Mouse (Mus musculus) embryo, embryonic 11 days (tissue): Measurements from ENCODE around the gene Tmem54.

Experiments
- DNase-seq: peaks from one replicate; pipeline ENCODE4 v3.0.0-alpha.2; 2015

Tmem54 gene

DNA sequence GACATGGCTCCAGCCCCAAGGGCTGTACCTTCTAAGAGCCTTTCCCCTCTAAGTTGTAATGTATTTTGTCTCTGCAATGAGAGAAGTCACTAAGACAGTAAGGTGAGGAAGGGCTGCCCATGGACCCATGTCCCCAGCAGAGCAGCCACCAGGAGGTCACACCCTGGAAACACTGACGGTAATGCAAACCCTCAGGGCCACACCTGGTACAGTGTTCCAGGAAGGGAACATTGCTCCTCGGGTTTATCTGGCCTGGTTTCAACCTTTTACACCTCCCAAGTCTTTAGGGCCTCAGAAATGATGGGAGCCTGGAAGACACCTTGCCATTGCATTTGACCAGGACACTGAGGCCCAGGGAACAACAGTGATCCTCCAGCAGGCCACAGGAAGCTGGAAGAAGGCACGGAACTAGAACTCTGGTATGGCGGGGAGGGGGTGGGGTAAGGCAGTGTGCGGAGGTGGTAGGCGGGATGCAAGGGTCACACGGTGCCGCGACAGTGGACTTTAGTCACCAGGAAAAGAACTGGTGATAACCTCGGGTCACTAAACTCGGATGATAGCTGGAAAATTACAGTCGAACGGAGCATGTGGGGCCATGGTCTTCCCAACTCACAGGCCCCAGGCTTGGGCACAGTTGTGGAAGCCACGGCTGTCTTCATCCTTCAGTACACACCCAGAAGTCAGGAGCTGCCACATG is 3.1 kb upstream of the Tmem54 start:
- no peak for DNase-seq

DNA sequence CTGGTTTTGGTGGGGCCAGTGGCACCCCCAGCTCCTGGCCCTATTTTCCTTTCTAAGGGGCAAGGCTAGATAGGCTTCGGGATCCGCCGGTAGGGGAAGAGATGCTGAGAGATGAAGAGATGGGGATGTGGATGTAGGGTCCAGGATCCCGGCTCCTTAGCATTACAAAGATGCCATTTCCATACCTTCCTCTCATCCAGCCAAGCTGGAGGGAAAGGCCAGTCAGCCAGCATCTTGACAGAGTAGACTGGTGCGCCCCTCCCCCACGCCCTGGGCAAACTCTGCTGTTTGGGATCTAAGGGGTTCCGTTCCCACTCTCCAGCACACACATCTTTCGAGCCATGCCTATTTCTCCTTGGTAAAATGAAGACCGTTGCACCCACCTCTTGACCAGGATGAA is 725 bp downstream of the Tmem54 start:
- no peak for DNase-seq

DNA sequence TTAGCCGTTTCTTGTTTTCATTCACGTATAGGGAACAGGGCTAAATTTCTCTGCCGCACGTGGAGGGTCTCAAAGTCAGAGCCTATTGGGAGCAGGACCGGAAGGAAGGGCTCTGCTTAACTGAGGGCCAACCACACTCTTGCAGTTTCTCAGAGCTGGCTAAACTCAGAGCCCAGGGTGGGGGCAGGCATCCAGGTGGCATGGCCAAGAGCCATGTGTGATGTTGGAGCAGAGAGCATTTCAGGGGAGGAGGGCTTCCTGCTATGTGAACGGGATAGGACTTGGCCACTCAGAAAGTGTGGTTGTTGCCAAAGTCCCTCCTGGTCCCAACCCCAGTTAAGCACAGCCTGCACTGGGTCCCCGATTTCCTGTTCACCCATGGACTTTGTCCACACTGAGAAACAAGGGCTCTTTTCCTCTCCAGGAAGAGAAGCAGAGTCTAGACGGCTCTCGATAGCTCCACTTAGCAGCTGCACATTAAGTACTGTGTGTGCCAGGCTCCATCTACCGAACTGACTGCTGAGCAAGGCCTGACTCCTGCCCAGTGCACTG is 2.1 kb downstream of the Tmem54 start:
- DNase-seq = no peak

DNA sequence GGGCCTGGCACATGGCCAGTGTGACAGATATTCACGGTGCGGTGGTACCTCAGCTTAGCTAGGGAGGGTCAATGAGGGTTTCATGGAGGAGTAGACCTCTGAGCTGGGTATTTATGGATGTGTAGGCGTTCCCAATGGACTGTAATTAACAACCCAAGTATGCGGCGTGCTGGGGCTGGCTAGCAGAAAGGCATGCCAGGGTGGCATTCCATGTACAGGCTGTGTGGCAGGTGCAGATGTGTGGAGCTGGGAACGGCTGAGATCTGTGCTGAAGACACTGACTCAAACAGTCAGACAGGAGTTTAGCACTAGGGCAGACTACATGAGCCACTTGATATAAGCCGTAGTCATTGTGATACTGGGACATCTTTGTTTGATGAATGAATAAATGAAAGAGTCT is 3.3 kb downstream of the Tmem54 start:
- no peak for DNase-seq

DNA sequence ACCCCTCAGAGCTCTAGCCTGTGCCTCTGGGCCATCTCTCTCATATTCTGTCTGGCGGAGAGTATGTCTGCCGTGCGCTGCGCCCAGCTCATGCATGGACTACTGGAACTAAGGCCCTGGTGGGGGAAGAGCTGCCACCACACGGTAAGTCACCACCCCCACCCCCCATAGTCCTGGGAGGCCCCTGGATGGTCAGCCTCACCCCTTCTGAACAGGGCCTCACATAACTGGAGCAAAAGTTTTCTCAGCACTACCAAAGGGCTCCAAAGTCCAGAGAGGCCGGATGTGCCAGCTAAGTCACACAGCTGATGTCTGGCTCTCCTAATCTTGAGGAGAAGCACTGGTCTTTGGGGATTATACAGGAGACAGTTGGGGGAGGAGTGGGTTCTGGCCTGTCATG is 5.5 kb downstream of the Tmem54 start:
- DNase-seq = no peak

DNA sequence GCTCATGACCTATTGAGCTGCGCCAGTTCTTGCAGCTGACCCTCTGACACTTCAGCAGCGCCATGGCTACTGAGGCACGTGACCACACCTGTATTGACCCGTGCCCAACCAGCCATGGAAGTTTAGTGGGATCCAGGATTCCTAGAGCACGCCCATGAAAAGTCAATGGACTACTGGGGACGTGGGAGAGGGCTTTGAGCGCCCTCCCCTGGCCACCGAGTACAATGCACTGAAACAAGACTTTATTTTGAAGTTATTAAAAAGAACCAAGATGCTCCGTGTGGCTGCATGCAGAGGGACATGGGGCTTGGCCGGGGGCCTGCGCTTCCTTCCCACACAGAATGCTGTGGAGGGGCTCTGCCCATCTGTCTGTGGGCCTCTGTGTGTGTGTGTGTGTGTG is 6.0 kb downstream of the Tmem54 start:
- no peak for DNase-seq

DNA sequence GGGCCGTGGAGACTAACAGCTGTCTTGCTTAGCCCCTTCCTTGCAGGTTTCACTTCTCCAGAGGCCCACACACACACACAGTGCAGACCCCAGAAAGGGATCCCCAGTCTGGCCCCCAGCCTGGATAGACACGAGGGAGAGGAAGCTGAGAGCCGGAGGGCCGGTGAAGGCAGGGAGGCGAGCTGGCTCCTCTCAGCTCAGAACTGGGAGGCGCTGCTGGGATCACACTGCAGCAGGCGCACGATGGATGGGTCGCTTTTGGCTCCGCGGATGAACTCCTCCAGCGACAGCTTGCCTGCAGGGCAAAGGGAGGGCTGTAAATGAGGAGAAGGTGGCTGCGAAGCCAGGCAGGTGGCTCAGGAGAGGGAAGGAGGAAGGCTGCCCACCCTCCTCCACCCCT is 6.9 kb downstream of the Tmem54 start:
- no peak for DNase-seq

DNA sequence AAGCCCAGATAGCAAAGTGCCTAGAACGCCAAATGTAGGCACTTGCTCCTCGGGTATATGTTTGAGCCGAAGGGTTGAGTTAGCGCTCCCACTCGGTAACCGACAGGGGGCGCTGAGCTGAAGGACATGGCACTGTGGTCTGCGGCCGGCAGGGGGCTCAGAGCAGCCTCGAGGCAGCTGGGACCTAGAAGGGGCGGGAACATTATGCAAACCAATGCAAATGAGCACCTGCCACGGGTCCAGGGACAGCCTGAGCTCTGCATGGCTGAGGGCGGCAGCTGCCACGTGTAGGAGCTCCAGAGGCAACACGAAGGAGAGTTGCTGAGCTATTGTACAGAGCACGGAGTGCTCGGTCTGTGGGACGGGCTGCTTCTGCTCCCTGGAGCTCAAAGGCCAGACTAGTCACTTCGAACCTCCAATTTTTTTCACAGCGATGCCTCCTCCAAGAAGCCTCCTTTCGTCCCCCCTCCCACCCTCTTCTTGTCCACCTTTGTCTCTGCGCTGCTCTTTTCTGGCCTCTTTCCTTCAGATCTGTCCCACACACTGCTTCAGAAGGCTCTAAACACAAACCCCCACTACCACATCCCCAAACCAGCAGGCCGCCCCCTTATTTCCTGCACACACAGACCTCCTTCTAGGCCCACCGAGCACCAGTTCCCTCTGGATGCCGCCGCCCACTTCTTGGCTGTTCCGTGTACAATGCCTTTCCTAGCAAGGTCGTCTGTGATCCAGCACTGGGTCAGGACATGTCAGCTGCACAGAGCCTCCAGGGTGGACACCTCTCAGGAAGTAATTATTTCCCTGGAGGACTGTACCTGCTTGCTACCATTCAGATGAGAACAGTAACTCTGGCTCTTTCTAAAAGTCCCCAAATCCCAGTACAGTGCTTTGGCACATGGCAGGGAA is 8.0 kb downstream of the Tmem54 start:
- DNase-seq = peak; percentile 90

DNA sequence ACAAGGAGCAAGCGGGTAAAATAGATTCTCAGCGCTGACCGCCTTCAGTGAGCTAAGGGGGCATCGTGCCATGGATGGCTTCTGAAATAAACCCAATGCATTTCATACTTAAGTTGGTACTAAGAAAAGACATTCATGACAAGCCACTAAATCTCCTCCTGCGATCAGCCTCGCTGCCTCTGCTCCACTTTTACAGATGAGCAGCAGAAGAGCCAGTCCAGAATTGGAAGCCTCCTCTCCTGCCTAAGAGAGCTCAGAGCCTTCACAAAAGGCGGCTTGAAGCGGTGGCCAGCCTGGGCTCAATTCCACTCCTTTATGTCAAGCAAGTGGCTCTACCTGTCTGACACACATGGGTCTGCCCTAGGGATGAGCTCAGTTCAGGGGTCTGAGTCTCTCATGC is 11.4 kb downstream of the Tmem54 start:
- no peak for DNase-seq

DNA sequence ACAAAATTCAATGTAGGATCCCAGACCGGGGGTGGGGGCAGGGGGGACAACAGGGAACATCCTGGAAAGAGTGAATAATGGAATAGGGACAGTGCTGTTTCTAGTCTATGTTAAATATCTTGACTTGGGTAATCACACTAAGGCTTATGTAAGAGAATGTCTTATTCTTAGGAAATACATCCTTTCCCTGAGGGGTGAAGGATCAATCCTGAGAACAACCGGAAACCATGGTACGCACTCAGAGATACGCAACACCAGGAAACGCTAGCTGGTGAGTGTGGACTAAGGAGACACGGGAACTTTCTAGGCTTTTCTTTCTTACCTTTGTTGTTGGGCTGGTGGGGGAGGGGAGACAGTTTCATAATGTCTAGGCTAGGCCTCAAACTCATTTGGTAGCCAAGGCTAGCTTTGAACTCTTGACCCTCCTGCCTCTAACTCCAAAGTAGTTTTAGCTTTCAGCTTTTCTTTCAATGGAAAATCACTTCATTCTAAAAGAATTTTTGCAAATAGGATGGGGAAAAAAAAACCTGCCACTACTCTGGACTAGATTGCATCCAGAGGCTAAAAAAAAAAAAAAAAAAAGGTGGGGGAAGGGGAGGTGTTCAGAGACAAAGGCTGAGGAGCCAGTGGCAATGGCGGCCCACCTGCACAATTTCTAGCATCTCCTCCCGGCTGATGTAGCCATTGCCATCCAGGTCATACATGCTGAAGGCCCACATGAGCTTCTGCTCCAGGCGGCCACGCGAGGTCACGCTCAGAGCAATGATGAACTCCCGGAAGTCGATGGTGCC is 12.6 kb downstream of the Tmem54 start:
- no peak for DNase-seq

DNA sequence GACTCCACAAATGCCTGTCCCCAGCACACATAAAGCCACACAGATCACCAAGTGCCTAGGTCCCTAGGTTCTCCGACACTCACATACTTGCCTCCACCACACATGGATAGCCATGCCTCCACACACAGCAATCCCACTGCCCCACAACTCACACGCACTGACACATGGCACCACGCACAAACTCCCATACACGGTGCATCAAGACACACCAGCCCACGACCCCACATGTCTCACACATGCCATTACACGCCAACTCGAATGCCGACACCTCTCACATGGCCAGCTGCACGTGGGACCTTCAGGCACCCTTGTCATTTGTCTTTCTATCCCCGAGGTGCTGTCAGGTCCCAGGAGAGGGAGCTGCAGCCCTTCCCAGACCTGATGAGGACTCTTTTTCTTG is 14.4 kb downstream of the Tmem54 start:
- DNase-seq = no peak

DNA sequence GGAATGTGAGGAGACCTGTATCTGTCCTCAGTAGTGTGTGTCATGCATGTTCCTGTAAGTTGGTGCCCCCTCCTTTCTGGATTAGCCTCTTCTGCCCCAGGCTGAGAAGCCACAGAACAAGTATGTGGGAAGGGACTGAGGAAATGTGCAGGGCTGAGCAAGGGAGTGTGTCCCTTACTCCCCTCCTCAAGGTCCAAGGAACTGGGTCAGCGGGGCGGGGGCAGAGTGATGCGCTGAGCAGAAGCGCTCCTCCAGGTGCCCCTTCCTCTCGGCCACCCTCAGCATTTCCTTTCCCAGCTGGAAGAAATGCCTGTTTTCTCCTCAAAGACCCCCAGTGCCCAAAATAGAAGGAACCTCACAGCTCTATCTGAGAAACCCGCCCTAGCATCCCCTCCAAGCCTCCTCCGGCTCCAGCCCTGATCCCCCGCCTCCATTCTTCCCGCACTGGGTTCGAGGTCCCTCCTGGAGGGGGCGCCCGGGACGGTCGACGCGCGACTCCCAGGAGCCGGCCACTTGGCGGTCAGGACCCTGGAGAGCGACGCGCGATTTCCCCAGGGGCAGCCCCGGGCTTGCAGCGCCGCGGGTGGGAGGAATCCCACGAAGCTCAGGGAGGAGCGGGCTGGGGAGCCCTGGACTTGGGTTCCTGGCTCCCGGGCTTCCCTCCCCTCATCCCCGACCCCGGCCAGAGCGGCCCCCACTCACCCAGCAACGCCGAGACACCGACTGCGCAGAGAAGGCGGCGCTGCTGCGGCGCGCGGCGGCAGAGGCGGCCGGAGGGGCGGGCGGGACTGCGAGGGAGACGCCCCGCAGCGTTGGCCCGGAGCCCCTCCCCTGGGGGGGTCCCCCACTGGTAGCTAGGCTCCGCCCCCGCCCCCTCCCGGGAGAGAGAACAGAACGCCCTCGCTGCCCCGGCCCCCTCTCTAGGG is 15.4 kb downstream of the Tmem54 start:
- peak; percentile 84 for DNase-seq

DNA sequence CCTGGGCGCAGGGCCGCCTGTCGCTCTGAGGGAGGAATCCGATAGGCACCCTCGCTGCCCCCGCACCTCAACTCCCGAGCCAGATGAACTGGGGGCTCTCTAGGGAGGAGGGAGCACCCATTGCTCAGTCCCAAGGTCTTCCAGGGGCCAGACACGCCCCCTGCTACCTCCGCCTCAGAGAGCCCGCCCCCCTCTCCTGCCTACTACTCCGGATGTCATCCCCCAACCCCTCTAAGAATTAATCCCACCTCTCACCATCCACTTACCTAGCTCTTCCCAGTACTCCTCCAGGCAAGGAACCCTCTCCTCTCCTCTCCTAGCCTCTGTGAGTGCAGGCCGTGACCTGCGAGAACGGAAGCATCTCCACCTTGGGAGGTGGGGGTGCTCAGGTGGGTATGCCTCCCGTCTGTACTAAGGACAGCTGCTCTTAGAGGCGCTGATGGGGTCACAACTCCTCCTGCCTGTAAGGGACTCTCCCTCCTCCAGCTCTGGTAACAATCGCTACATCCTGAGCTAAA is 16.3 kb downstream of the Tmem54 start, which contains the start of gene Hpca:
TSS of gene Hpca (minus strand) at position 468 of the 518 bp plus-strand sequence.
- DNase-seq = no peak

DNA sequence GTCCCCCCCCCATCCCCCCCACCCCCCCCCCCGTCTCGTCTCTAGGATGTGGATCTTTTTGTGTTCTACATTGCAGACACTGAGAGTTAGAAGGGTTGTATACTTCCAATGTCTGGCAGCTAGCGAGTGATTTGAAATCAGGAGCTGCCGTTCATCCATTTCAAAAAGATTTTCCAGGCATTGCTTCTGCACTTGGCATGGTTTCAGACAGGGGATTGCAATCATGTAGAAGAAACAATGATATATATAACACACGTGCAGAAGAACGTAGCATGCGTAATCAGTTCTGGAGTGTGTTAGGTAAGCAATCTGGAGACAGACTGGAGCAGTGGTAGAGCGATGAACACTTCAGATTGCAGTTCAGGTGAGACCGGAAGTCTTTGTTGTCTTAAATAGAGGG is 16.8 kb downstream of the Tmem54 start:
- DNase-seq = no peak

DNA sequence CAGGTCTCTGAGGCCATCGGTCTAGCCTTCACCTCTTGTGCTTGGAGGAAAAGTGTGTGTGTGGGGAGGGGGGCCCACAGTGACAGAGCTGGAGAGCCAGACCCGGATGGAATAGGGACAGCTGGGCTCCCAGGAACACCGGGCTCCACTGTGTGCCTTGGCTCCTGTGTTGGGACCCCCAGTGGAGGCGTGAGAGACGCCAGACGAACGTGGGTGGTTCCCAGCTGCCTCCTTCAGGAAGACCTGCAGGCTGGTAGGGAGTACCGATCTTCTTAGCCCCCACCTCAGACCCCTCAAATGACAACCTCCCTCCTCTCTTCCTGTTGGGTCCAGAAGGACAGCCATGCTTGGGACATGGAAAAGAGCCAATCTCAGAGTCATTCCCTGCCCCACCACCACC is 17.4 kb downstream of the Tmem54 start:
- DNase-seq = no peak

DNA sequence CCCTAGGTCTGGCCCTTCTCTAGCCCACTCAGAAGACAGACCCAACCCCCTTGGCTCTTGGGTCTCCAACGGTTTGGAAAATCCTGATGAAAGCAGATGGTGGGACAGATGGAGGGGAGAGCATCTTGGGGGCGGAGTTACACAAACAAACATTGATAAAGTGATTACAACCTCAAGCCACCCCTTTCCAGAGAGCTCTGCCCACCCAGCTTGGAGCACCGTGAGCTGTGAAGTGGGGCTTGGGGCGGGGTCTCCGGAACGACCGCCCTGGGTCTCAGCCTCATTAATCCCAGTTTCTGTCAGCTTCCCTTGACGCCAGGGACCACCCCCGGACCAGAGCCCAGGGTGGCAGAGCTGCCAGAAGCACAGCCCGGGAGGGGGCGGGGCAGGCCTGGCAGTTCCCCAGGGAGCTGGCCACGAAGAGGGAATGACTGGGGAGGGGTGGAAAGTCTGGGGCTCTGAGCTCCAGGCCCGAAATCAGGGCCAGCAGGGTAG is 19.4 kb downstream of the Tmem54 start:
- DNase-seq = peak; percentile 35

DNA sequence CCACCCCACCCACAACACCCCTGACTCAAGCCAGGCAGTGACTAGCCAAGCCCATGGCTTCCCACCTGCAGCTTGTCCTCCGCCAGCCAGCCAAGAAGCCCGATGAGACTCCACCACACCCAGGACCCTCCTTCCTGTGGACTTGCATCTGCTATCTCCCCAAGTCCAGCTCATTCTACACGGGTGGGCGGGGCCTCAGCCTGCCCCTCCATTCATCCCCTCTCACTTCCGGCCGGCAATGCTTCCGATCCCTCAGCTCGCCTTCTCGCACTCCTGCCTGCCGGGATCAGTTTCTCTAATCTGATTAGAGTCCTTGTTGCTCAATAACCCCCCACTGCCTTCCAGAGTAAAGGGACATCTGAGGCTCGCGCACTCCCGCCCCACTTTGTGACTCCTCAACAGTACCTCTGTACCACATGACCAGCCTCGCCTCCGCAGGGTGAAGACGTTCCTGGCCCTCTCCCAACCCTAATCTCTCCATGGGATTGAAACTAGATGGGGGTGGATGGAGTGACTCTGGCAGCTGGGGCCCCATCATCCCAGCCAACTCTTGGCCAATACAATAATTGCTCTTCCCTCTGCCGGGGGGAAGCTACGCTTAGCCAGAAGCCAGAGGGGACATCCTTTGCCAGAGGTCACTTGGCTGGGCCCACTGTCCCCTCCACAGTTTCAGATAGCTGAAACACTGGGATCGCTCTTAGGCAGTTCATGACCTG is 20.5 kb downstream of the Tmem54 start:
- peak; percentile 52 for DNase-seq

DNA sequence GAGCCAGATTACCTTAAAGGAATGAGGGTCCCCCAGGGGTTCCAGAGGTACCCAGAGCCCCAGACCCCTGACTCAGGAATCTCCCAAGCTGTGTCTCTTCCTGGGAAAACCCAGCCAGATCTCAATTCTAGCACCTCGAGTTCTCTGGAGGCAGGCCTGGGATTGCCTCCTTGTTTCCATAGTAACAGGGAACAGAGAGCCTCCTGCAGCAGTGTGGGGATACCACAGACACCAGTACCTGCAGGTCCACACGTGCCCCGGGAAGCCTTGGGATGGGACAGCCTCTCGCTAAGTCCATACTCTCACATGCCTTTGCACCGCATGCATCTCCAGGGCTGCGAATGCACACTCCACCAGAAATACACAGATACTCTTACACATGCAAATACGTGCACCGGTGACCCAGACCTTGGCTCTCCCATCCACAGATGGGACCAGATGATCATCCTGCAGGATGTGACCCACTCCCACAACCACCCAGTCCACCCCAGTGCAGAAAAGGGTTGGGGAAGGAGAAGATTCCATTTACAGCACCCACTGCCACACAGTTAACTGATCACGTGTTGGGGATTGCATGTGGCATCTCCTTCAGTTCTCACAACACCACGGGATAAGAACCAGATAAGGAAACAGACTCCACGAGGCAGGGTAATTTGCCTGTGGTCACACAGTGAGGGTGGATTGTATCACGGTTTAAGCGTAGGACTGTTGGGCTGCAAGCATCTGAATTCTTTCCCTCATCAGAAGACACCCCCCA is 23.4 kb downstream of the Tmem54 start:
- DNase-seq = no peak

DNA sequence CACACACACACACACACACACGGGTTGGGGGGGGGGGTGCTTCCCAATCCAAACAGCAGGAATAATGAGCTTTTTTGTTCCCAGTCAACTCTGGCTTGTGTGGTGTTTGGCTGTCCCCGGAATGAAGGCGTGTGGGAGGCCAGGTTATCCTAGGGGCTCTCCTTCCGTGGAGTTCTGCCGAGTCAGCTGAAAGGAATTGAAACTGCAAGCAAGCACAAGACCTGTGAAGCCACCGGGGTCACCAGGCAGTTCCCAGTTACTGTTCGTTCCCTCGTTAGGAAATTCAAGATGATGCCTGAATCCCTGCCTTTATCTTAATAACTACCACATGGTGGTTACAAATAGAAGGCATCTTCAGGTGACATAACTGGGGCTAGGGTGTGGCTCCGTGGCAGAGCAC is 24.0 kb downstream of the Tmem54 start:
- DNase-seq = no peak

DNA sequence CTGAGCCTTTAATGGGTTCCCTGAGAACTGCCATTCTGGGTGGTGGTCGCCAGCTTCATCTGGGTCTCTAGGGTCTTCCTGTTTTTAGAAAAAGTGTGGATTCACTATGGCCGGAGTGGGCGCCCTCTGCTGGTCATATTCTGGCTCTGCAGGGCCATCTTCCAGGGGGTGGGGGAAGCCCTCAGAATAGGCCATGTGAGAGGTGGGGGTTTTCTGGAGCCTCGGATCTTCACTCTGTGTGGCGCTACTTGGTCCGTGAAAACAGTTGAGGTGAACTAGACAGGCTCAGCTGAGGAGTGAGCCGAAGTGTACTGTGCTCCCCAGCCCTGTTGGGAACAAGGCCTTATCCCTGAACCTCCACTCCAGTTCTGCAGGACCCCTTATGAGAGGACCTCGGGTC is 24.8 kb downstream of the Tmem54 start:
- peak; percentile 75 for DNase-seq
